Mouse (Mus musculus): Measurements from ENCODE around the gene Slc52a3.

Gene Slc52a3

DNA sequence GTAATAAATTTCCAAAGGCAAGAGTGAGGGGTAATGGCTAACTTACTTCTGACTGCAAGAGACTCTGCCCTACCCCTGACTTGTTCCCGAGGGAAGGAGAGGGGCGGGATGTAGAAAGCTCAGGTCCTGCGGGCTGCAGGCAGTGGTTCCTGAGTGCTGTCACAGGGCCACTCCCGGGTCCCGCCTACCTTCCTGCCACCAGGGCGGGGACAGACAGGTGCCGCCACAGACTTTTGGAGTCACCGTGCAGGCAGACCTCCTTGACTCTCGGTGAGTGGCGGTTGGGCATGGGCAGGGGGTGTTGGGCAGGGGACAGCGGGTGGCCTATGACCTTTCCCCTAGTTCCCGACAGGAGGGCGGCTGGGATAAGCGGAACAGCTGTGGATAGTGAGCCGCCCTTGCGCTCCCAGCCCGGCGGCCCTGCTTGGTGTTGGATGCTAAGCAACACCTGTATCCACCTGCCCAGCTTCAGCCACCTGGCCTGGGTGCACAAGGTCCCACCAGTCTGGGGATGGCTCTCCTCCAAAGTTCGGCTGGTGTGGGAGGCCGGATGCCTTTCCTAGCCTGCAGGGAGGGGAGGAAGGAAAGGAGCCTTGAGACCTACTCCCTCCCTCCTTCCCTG is 3.5 kb downstream of the Slc52a3 start:
- no peak for DNase-seq

DNA sequence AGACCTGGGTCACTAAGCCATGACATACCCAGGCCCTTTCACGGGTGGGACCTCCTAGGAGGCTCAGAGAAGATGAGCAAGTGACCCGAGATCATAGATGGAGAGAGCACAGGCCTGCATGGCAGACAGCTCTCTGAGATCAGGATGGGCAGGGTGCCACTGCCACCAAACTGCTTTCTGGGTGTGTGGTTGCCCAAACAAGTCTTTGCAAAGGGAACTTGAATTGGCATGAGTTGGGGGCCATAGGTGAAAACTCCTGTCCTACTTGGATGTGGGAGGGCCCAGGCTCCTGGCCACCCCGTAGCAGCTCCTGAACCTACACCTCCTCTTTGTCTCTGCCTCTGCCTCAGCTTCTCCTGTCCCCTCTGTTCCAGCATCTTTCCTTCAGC is 4.0 kb downstream of the Slc52a3 start:
- no peak for DNase-seq

DNA sequence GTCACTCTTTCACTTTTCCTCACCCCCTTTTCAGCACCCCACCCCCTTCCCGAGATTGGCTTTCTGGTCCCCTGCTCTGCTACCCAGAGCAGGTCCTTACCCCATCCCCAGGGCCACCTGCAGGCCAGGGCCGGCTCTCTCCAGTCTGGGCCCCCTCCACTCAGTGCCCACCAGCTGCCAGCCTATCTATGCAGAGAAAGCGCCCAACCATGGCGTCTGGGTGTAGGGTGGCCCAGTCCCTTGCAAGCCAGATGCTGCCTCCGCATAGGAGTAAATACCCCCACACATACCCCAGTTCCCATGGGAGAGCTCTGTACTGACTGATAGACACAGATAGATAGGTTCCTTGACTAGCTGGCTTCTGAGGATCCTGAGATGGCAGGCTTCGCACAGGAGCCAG is 4.4 kb downstream of the Slc52a3 start:
- DNase-seq = no peak

DNA sequence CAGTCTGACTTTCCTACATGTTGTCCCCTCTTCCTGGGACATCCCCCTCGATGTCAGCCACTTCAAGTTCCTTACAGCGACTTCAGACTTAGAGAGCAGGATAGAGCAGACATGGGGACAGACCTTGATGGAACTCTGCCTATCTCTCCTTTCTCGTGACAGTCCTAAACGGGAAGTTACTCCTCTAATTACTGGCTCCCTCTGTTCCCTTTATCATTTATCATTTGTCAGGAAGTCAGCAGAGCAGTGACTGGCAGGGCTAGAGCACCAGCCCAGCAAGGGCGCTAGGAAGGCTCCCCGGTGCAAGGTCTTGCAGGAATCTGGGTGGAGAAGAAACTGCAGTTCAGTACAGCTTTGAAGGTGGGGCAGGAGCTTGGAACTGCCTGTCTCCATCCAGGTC is 6.2 kb downstream of the Slc52a3 start:
- DNase-seq = no peak

DNA sequence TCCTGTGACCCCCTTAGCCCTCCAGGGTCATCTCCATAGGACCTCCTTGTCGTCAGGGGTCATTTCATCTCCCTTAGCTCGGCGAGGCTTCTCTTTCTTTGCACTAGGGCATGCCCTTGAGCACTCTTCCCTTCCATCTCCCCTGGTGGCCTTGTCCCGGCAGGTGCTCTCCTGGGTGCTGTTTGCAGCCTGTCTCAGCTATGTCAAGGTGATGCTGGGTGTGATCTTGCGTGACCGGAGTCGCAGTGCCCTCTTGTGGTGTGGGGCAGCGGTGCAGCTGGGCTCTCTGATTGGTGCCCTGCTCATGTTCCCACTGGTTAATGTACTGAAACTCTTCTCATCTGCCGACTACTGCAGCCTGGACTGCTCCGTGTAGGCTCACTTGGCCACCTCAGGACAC is 11.5 kb downstream of the Slc52a3 start:
- peak; percentile 36 for DNase-seq

DNA sequence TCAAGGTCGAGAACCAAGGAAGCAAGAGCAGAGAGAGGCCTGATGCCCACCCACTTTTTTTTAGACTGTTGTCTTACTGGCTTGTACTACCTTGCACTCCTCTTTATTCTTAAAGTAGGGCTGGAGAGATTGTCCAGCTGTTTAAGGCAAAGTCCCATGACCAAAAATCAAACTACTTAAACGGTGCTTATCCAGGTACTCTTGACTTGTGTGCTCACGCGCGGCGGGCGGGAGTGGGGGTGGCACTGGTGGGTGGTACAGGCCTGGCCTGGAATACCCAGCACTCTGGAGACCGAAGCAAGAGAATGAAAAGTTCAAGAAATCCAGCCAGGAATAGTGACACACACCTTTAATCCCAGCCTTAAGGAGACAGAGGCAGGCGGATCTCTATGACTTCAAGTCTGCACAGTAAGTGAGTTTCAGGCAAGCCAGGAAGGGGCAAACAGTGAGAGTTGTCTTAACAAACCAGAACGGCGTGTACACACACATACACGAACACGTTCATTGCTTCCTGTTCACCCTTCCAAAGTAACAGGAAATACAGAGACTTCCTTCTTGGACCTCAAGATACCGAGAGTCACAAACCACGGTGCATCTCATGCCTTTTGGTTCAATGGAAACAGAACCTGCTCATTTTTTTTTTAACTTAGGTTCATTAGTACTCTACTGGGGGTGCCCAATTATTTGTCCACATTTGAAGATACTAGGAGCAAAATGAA is 12.9 kb downstream of the Slc52a3 start:
- no peak for DNase-seq

DNA sequence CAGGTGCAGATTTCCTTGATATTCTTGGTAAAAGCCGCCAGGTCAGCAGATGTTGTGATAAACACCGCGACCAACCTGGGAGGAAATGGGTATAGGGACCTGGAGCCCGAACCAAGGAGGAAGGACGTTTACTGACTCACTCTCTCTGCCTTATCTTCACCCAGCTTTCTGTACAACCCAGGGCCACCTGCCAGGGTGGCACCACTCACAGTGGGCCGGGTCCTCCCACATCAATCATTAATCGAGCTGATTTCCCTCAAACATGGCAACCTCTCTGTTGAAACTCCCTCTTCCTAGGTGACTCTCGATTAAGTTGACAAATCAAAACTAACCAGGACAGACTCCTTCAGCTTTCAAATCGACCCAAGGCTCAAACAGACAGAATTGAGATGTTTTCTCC is 13.9 kb downstream of the Slc52a3 start:
- no peak for DNase-seq

DNA sequence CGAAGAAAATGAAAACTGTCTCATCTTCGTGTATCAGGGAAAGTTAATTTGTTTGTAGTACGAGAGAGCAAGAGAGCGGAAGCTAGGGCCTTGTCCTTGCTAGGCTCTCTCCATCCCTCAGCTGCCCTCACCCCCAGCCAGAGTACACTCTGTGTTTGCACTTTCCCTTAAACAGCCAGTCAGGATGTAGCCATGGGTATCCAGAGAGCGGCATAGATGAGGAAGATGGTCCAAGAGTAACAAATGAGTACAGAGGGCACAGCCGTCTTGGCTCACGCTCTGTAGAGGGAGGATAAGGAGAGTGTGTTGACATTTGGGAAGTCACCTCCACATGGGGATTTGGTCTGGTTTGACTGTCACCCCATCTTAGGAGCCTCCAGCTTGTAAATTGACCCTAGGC is 14.3 kb downstream of the Slc52a3 start:
- DNase-seq = no peak

DNA sequence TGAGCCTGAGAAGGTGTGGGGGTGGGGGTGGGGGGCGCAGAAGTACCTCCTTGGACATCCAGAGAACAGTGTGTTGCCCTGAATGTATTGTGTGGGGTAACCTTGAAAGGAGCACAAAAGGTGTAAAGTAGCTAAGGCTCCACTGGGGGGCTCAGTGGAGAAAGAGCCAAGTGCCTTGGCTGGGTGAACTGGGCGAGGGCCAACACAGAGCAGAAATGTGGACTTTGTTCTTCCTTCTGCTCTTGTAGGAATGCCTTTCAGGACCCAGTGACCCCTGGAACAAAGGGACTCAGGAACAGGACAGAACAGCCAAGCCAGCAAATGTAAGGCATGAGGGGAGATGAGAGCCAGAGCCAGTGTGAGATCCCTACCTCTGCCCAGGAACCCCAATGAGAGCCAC is 15.4 kb downstream of the Slc52a3 start:
- DNase-seq = no peak

DNA sequence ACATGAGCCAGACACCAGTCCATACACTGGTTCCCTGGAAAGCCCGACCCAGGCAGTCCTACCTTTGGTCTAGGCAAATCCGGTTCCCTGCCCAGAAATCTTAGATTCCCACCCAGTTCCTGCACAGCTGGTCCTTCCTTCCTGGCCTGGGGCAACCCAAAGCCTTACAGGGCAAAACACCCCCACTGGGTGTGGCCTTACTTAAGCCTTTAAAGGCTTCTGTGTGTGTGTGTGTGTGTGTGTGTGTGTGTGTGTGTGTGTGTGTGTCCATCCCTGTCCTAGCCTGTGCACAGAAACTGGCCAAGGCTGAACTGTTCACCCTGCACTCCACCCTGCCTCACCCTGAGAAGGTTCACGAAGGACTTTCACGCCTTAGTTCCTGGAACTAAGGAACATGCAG is 15.9 kb downstream of the Slc52a3 start:
- DNase-seq = no peak

DNA sequence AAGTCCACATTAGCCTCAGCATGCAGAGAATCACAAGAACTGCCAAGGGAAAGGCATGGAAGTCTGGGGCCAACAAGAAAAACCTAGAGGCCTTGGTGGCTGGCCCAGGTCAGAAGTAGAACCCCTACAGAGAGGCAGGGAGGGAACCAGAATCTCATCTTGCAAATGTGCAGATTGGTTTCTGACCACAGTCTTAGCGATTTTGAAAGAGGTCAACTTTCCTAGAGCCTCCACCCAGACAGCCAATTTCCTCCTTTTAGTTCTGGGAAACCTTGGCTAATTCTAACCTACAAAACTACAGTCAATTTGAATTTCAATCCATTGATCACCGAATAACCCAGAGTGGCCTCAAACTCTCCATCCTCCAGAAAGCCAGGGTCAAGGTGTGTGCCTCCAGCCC is 16.4 kb downstream of the Slc52a3 start:
- DNase-seq = no peak

DNA sequence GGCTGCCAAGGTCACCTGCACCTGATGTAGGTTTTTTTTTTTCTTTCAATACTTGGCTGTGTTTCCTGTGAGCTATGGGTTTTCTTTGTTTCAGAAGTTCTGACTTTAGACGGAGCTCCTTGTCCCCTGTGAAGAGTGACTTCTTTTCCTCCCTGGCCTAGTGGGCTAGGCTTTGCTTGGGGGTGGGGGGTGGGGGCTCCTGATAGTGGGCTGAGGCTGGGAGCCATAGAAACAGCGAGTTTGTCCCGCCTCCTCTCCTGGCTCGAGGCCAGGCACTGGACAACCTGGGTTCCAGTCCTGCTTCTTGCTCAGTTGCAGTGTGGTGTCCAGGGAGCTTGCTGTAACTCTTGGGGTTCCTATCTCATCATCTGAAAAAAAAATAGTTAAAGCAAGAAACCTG is 19.7 kb downstream of the Slc52a3 start:
- no peak for DNase-seq

DNA sequence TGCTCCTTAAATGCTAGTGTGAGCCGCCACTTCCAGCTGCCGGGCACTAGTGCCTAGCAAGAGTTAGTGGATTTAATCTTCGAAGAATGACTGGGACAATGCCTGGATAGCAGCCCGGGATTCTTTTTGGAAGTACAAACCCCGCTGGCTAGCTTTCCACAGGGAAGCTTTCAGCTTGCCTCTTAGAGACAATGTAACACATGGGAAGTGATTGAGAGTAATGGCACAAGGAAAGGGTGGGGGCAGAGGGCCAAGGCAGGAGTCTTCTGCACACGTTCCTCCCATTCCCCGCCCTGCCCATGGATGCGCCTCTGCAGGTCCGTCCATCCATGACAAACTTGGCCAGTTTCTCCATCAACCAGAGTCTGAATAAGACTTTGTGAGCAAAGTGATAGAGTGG is 20.4 kb downstream of the Slc52a3 start:
- DNase-seq = no peak

DNA sequence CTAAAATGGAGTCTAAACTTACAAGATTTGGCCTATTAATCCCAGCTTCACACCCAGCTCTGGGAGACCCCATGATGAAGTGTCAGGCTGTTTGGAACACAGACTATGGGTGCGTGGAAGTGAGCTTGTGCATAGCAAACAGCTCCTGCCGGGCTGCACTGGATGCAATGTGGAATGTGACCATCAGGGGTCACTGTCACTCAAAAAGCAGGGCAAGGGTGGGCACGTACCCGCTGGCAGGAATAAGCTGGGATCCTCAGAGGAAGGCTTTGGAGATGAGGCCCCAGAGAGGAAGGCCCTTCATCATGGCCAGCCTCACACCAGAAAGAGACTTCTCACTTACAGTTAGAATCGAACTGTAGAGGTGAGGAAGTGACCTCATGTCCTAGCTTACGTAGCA is 23.9 kb downstream of the Slc52a3 start:
- DNase-seq = peak; percentile 57

DNA sequence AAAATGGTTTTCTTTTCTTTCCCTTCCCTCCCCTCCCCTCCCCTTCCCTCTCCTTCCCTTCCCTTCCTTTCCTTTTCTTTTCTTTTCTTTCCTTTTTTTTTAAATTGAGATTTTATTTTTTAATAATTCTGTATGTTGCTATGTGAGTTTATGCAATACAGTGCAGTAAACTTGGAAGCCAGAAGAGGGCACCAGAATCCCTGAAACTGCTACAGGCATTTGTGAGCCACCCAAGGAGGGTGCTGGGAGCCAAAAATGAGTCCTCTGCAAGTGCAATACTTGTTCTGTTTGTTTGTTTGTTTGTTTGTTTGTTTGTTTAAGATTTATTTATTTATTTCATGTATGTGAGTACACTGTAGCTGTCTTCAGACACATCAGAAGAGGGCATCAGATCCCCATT is 25.7 kb downstream of the Slc52a3 start:
- DNase-seq = no peak

DNA sequence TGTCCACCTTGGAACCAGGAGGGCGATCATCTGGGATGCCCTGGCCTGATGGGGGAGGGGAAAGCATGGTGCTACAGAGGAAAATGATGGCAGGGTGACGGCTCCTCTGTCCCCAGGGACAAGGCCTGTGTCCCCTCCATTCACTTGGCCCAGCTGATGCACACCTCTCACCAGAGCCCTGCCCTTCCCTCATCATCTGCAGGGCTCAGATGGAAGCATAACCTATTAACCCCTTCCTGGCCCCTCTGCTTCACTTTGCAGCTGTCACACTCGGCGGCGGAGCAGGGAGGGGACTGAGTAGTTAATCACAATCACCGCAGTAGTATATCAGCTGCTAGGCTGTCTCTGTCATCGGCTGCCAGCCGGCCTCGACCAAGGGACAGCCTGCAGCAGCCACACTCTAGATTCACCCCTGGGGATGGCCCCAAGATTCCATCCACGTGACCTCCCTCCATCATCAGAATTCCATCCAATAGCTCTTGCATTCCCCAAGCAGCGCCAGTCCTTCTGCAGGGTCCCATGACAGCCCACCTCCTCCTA is 28.6 kb downstream of the Slc52a3 start:
- no peak for DNase-seq

DNA sequence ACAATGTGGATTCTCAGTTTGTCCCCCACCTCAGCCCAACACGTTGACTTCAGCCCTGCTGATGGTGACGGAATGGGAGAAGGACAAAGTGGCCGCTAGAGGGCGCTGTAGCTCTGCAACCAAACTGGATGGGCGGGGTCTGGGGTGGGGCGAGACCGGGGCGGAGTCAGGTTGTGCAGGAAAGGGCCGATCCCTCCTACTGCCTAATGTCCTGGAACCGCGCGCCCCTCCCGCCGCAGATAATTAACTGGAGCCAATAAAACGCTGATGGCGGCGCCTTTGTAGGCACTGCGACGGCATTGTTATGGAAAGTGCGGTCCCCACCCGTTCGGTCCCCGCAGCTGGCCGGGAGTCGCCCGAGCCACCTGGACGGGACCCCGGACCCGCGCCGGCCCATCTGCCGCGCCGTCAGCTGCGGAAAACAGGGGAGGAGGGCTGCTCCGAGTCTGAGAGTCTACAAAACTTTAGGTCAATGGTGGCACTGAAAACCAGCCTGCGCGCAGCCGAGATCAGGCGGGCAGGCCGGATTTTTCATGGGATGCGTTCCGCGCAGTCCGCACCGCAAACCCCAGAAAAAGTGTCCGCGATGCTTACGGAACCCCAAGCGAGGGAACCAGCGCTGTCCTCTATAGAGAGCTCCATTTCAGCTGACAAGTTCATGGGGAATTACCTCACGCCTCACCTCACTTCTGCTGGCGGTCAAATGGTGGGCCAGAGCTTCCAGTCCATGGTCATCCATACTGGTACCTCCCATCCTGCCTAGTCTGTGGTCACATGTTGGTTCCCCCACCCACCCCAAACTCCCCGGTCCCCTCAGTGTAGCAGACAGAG is 33.2 kb downstream of the Slc52a3 start:
- peak; percentile 82 for DNase-seq

DNA sequence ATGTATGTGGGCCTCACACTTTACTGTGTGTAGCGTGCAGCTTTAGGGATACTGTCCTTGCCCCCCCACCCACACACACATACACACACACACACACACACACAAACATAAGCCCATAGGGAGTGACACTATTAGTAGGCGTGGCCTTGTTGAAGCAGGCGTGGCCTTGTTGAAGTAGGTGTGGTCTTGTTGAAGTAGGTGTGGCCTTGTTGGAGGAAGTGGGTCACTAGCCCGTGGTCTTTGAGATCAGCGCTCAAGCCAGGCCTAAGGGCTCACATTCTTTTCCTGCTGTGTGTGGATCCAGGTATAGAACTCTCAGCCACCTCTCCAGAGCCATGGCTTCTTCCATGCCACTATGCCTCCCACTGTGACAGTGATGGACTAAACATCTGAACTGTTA is 34.7 kb downstream of the Slc52a3 start:
- no peak for DNase-seq

DNA sequence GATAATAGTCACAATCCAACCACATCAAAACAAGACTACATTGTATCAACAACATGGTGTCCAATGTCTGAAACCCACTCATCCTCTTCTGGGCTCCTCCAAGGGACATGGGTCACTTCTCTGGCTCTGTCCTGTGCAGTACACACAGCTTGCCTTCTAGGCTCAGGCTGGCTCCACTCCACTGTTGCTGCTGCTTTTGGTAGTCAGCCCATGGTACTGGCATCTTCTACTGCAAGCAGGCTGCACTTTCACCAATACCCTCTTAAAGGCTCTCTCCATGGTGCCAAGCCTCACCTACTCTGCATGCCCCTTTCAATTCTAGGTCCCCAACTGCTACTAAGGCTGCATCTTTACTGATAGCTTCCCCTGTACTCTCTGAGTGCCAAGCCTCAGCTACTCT is 43.8 kb downstream of the Slc52a3 start:
- no peak for DNase-seq

DNA sequence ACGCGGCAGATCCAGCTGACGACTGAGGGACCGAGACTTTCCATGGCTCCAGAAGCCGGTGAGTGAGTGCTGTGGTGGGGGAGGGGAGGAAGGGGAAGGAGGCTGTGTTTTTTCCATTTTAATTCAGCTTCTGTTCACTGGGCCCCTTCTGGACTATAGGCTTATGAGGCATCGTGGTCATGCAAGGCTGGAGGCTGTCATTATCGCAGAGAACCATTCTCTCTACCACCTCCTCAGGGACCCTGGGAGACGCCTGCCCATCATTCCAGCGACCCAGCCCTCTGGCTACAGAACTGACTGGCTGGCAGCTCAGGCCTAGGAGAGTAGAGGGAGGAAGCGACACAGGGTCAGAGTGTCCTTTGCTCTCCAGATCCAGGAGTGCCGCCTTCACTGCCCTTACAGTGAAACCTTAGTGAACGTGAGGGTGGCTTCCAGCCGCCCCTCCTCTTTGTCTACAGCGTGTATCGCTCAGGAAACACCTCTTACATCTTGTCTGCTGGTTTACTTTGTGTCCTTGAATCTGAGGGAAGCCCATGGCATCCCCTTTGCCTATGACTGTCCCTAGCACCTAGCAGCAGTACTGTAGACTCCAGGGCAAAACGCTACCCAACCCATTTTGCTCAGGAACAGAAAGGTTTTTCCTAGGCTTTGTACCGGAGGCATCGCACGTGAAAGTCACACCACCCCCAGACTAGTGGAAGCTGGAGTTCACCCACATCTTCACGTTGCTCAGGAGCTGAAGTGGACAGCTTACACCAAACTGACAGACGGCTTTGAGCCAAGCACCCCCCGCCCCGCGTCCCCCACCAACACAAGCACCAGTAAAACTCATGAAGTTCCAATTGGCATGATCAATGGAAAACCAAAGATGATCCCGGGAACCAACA is 51.0 kb downstream of the Slc52a3 start:
- DNase-seq = no peak

DNA sequence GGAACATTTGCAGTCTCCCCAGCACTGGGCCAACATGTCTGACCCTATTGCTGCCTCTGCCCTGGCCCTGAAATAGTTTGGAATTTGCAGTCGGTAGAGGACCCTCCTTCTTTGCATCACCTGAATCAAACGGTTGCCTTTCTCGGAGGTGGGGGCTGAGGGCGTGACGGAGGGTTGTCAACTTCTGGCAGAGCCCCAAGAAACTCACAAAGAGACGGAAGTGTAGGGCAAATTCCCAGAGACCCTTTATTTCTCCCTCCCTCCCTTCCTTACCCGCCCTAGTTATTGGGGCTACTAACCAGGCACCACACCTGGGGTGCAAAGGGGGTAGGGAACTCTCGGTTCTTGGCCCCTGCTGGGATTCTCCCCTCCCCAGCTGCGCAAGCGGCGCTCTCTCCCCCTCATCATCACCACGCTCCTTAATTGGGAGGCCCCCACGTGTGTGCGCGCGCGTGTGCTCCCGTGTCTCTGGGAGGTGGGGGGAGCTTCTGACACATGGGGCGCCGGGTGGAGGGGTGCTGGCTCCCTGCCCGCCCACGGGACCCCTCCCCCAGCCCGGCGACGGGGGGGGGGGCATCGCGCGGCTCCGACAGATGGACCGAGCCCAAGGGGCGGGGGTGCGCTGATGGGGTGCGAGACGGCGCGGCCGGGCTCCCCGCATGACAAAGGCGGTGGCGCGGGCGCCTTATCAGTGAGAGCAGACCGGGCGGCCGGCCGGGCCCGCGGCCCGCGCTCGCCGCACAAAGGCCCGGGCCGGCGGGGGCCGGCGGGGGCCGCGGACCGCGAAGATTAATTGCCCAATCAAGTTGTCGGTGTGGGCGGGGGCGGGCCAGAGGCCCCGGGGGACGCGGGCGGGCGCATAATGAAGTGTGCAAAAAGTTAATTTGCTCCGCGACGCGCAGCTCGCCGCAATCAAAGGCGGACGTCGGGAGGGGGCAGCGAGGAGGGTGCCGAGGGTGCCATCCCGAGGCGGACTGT is 52.0 kb downstream of the Slc52a3 start:
- DNase-seq = no peak
